Mouse (Mus musculus): Measurements from ENCODE around the gene Pgm5.

DNA sequence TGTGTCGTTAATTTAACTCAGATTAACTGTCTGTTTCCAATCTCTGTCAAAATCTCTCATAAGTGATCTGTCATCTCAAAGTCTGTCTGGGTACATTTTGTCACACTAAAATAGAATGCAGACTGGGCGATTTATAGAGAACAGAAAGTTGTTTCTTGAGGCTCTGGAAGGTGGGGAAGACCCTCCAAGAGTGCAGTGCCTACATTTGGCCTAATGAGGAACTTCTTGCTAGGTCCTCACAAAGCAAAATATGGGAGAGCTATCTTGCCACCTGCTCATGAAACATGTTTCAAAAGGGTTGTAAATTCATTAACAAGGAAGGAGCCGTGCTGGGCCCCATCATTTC lies 107.2 kb downstream of the Pgm5 start:
- TF ChIP-seq CTCF (IDR thresholded peaks at IDR 0.05; ENCODE audit: low read depth, low read length) (no peak), POLR2A (IDR thresholded peaks at IDR 0.05; ENCODE audit: borderline replicate concordance, low read depth, low read length) (no peak)

Measured in bone marrow macrophage, adult 2 months (primary cell).